Mouse (Mus musculus): ENCODE results near the gene Slc5a10. TPM values are rescaled to one million over a fixed set of nuclear protein-coding genes. Genes with fewer than 3 reads are reported as not detected.

Gene Slc5a10
- total RNA-seq, 1 experiment from 2014 or later, result not detected

DNA sequence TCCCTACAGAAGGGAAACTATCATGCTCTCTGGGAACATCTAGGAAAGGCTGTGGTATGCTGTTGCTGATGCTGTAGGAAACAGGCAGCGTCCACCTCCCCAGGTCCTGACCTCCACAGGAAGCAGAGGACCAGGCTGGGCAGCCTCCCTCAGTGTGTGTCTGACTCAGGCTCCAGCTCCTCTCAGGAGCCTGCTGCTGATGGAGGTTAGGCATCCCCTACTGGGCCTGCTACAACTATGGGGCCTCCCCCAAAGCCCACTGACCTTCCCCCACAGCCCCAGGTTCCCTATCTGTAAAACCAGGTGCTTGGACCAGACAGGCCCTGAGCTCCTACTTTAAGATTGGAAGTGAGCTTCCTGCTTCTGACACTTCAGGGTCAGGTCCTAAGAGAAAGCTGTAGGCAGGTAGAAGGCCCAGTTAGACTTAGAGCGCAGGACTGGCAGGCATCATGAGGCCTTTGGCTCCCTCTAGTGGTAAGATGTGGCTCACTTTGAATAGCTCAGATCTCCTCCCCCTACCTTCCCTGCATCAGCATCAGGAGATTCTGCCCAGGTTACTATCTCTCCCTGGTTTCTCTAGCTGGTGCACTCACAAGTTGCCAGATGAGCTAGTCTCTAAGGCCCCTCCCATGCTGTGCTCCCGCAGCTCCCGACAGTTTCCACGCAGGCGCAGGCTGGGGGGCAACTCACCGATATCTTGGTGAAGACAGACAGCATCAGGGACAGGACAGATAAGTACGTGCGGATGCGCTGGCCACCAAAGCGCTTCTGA lies 6.1 kb downstream of the Slc5a10 start:
- peak; percentile 65 to 83 for ATAC-seq (replicated peaks in 1 of 2; ENCODE audit: insufficient read depth in 1 of 2, low FRiP score in 2 of 2, low TSS enrichment in 1 of 2, low read depth in 1 of 2, poor library complexity in 2 of 2, severe bottlenecking in 2 of 2)

DNA sequence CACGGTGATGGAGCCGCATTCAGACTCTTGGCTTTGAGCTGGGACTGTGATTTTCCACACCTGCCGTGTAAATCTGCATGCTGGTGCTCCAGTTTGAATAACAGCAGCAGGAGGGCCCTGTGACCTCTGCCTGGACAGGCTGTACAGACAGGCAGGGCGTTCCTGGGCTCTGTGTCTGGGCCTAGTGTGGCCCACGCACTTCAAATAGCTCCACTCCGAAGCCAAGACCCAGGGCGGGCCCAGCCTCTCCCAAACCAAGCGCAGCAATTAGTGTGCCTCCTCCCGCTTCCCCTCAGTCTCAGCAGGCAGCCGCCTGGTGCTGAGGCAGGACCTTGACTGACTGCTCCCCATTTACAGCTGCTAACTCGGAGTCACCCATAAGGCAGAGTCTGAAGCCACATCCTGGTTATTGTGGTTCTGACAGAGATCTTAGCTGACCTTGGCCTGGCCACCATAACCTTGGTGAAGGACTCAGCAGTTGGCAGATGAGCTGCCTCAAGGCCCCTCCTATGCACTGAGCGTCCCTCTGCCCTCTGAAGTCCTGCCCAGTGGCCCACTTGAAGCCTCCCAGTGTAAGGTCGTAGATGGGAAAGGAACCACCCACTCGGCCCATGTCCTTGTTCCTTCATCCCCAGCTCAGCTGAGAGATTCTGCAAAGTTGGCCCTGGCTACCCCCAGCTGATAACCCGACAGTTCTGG lies 7.3 kb downstream of the Slc5a10 start:
- ATAC-seq (replicated peaks in 1 of 2; ENCODE audit: insufficient read depth in 1 of 2, low FRiP score in 2 of 2, low TSS enrichment in 1 of 2, low read depth in 1 of 2, poor library complexity in 2 of 2, severe bottlenecking in 2 of 2), result no peak

DNA sequence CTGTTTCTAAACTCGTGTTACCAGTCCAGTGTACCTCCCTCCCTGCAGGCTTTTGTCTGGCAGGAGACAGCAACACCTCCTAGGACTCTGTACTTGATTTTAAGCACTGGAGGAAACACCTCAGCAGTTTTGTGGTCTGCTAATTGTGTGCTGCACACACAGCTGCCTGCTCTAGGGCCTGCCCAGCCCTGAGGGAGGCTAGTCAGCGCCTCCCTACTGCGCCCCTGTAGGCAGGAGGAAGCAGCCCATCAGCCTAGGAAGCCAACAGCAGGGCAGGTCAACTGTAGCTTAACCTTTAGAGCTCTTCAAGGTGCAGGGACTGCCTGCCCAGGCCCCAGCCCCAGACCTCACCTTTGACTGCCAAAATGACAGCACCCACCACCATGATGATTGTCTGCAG lies 11.7 kb downstream of the Slc5a10 start:
- ATAC-seq (replicated peaks in 1 of 2; ENCODE audit: insufficient read depth in 1 of 2, low FRiP score in 2 of 2, low TSS enrichment in 1 of 2, low read depth in 1 of 2, poor library complexity in 2 of 2, severe bottlenecking in 2 of 2), result peak; percentile 74 to 81

- ATAC-seq (replicated peaks in 1 of 2; ENCODE audit: insufficient read depth in 1 of 2, low FRiP score in 2 of 2, low TSS enrichment in 1 of 2, low read depth in 1 of 2, poor library complexity in 2 of 2, severe bottlenecking in 2 of 2), result no peak
Measured at GRCm38 (mm10) chr11:61706232-61706631, 14.4 kb downstream of the Slc5a10 start.

DNA sequence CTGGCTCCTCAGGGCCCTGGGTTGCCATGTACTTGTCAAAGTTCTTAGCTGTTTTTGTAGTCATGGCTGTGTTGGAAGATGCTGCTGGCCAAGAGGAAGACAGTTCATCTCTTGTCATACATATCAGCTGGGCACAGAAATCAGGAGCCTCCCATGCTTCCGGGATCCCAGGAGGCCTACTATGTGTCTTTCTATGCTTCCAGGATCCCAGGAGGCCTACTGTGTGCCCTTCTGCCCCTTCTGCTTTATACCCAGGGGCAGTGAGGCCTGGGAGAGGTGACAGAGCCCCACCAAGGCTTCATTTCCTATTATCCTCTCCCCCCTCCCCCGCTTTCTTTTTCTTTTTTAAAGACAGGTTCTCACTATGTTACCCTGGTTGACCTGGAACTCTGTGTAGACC lies 15.0 kb downstream of the Slc5a10 start:
- ATAC-seq (replicated peaks in 1 of 2; ENCODE audit: insufficient read depth in 1 of 2, low FRiP score in 2 of 2, low TSS enrichment in 1 of 2, low read depth in 1 of 2, poor library complexity in 2 of 2, severe bottlenecking in 2 of 2), result no peak

- no peak for ATAC-seq (replicated peaks in 1 of 2; ENCODE audit: insufficient read depth in 1 of 2, low FRiP score in 2 of 2, low TSS enrichment in 1 of 2, low read depth in 1 of 2, poor library complexity in 2 of 2, severe bottlenecking in 2 of 2)
Measured at GRCm38 (mm10) chr11:61702494-61702893, 18.1 kb downstream of the Slc5a10 start.

GRCm38 (mm10) chr11:61701696-61702095 lies 18.9 kb downstream of the Slc5a10 start:
- no peak for ATAC-seq (replicated peaks in 1 of 2; ENCODE audit: insufficient read depth in 1 of 2, low FRiP score in 2 of 2, low TSS enrichment in 1 of 2, low read depth in 1 of 2, poor library complexity in 2 of 2, severe bottlenecking in 2 of 2)

DNA sequence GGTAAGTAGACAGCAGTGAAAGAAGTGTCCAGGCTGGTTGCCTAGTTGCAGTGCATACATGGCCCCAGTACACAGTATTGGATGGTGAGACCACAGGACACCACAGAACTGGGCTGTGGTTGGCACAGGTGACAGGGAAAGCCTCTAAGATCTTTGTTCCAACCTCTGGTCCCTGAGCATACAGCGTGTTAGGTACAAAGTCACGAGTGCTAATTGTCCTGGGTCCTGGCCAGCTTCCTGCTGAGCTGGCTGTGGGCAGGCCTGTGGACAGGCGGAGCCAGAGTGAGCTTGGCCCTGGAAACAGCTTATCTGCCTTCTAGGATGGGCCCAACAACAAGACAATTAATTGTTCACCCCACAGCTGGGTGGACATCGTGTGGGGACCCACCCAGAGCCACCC lies 20.7 kb downstream of the Slc5a10 start:
- ATAC-seq (replicated peaks in 1 of 2; ENCODE audit: insufficient read depth in 1 of 2, low FRiP score in 2 of 2, low TSS enrichment in 1 of 2, low read depth in 1 of 2, poor library complexity in 2 of 2, severe bottlenecking in 2 of 2), result no peak; a peak in 1 of 4 replicates

GRCm38 (mm10) chr11:61699460-61699859 lies 21.2 kb downstream of the Slc5a10 start:
- no peak for ATAC-seq (replicated peaks in 1 of 2; ENCODE audit: insufficient read depth in 1 of 2, low FRiP score in 2 of 2, low TSS enrichment in 1 of 2, low read depth in 1 of 2, poor library complexity in 2 of 2, severe bottlenecking in 2 of 2)

DNA sequence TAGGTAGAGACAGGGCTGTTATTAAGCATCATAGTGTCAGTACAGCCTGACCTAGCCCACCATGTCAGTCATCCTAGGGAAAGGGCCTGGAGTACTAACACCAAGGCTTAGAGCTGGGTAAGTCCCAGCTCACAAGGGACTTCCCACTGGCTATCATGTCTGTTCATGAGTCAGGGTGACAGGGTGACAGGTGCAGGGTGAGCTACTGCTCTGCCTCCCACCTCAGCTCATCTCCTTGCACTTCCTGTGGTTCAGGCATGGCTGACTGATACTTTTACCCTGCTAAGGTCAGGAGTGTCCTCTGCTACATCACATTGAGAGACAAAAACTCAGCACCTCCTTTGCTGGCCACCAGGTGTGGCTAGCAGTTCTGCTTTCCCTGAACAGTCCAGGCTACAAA lies 21.8 kb downstream of the Slc5a10 start:
- no peak for ATAC-seq (replicated peaks in 1 of 2; ENCODE audit: insufficient read depth in 1 of 2, low FRiP score in 2 of 2, low TSS enrichment in 1 of 2, low read depth in 1 of 2, poor library complexity in 2 of 2, severe bottlenecking in 2 of 2)

DNA sequence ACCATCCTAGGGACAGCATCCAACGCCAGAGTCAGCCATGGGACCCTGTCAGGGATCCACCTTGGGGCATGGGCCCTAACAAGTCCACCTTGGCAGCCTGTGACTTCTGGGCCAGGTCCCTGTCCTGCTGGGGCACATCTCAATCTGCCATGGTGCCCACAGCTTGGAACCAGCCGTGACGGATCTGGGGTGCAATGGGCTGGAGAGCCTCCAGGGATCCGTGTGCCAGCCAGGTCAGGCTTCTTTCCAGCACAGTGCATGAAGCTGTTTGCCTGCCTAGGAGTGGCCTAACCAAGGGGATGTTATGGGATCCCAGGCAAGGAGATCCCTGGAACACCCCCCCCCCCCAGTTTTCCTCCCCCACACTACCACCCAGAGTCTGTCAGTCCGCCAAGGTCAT lies 27.6 kb downstream of the Slc5a10 start:
- ATAC-seq (replicated peaks in 1 of 2; ENCODE audit: insufficient read depth in 1 of 2, low FRiP score in 2 of 2, low TSS enrichment in 1 of 2, low read depth in 1 of 2, poor library complexity in 2 of 2, severe bottlenecking in 2 of 2), result no peak

GRCm38 (mm10) chr11:61687595-61687994 lies 33.0 kb downstream of the Slc5a10 start:
- ATAC-seq (replicated peaks in 1 of 2; ENCODE audit: insufficient read depth in 1 of 2, low FRiP score in 2 of 2, low TSS enrichment in 1 of 2, low read depth in 1 of 2, poor library complexity in 2 of 2, severe bottlenecking in 2 of 2), result no peak

DNA sequence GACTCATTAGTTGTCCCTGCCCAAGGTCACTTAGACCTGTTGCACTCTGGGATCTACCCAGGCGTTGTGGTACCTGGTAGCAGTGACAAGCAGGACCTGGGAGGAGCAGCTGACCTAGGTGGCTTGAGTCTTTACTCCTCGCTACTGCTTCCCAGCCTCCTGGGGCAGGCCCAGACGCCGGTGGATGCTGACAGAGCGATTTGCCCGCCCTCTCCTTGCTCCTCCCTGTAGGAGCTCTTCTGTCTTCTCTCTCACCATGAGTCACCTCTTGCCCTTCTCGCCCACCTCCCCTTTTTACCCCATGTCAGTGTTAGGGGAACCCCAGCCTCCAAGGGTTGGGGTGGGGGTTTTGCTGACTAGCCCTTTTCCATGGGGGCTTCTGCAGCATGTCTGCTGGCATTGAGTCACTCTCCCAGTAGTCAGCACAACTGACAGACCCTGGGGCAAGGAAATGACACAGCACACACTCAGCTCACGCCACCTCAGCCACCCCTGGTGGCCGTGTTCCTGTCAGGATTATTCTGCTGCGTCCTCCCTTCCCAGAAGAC lies 33.6 kb downstream of the Slc5a10 start:
- no peak for ATAC-seq (replicated peaks in 1 of 2; ENCODE audit: insufficient read depth in 1 of 2, low FRiP score in 2 of 2, low TSS enrichment in 1 of 2, low read depth in 1 of 2, poor library complexity in 2 of 2, severe bottlenecking in 2 of 2)

- no peak for ATAC-seq (replicated peaks in 1 of 2; ENCODE audit: insufficient read depth in 1 of 2, low FRiP score in 2 of 2, low TSS enrichment in 1 of 2, low read depth in 1 of 2, poor library complexity in 2 of 2, severe bottlenecking in 2 of 2)
Measured at GRCm38 (mm10) chr11:61686141-61686540, 34.5 kb downstream of the Slc5a10 start.

DNA sequence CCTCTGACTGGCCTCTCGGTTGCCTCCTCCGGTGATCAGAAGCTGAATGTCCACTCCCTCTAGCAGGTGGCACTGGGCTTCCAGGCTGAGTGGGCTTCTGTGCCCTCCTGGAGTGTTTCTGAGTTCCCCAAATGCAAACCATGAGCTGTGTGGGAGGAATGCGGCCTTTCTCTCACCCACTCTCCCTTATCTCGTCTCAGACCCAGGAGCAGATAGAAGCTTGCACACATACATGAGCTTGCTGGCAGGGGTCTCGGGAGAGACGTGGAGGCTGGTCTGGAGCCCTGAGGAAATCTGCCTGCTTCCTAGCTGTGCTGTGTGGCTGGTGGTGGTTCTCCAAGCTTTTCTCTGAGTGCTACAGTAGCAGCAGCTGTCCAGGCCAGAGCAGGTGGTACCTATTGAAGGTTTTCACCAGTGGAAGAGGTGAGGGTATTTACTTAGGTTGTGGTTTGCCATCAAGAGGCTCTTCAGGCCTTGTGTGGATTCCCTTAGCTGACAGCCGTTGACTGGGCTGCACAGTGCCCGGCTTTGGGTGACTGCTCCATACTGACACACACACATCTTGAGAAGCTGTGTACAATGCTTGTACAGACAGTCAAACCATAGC lies 35.4 kb downstream of the Slc5a10 start:
- no peak for ATAC-seq (replicated peaks in 1 of 2; ENCODE audit: insufficient read depth in 1 of 2, low FRiP score in 2 of 2, low TSS enrichment in 1 of 2, low read depth in 1 of 2, poor library complexity in 2 of 2, severe bottlenecking in 2 of 2)

- peak in 1 of 2 experiments; percentile 28; a peak in 1 of 4 replicates for ATAC-seq (replicated peaks in 1 of 2; ENCODE audit: insufficient read depth in 1 of 2, low FRiP score in 2 of 2, low TSS enrichment in 1 of 2, low read depth in 1 of 2, poor library complexity in 2 of 2, severe bottlenecking in 2 of 2)
Measured at GRCm38 (mm10) chr11:61683907-61684731, 36.5 kb downstream of the Slc5a10 start, which contains the start of gene Fam83g. Gene Fam83g, plus strand, starts transcription at chr11:61684091.

- no peak for ATAC-seq (replicated peaks in 1 of 2; ENCODE audit: insufficient read depth in 1 of 2, low FRiP score in 2 of 2, low TSS enrichment in 1 of 2, low read depth in 1 of 2, poor library complexity in 2 of 2, severe bottlenecking in 2 of 2)
Measured at GRCm38 (mm10) chr11:61679091-61679866, 41.3 kb downstream of the Slc5a10 start.
